Mouse (Mus musculus) WW6 (cell line): ENCODE measurements around the gene Gpr84.

ENCODE experiments used
- DNase-seq: peaks from one replicate; pipeline ENCODE4 v3.0.0-alpha.2; 2013; ENCODE audit warnings: low read depth, low spot score

Gene Gpr84

GRCm38 (mm10) chr15:103310365-103310910, at the start of gene Gpr84:
TSS of gene Gpr84 (minus strand) at chr15:103310612.
- DNase-seq, result no peak

- DNase-seq, result no peak
Measured at GRCm38 (mm10) chr15:103359869-103360602, 49.6 kb upstream of the Gpr84 start.

- DNase-seq, result no peak
Measured at GRCm38 (mm10) chr15:103359122-103359510, 48.7 kb upstream of the Gpr84 start.

GRCm38 (mm10) chr15:103358278-103359121, 48.1 kb upstream of the Gpr84 start:
- DNase-seq, result no peak

GRCm38 (mm10) chr15:103357817-103358216, 47.4 kb upstream of the Gpr84 start:
- no peak for DNase-seq

- no peak for DNase-seq
Measured at GRCm38 (mm10) chr15:103356130-103356529, 45.7 kb upstream of the Gpr84 start.

GRCm38 (mm10) chr15:103355420-103355819, 45.0 kb upstream of the Gpr84 start:
- no peak for DNase-seq

GRCm38 (mm10) chr15:103354690-103355089, 44.3 kb upstream of the Gpr84 start:
- no peak for DNase-seq

- DNase-seq, result no peak
Measured at GRCm38 (mm10) chr15:103353511-103354256, 43.3 kb upstream of the Gpr84 start.

GRCm38 (mm10) chr15:103352856-103353255, 42.4 kb upstream of the Gpr84 start:
- no peak for DNase-seq

- no peak for DNase-seq
Measured at GRCm38 (mm10) chr15:103347275-103347684, 36.9 kb upstream of the Gpr84 start.

GRCm38 (mm10) chr15:103345789-103346188, 35.4 kb upstream of the Gpr84 start:
- DNase-seq, result no peak

- no peak for DNase-seq
Measured at GRCm38 (mm10) chr15:103343556-103343955, 33.1 kb upstream of the Gpr84 start.

GRCm38 (mm10) chr15:103343008-103343407, 32.6 kb upstream of the Gpr84 start:
- DNase-seq, result no peak

GRCm38 (mm10) chr15:103342415-103342814, 32.0 kb upstream of the Gpr84 start:
- no peak for DNase-seq

GRCm38 (mm10) chr15:103341547-103341946, 31.1 kb upstream of the Gpr84 start:
- no peak for DNase-seq

- DNase-seq, result no peak
Measured at GRCm38 (mm10) chr15:103340786-103341185, 30.4 kb upstream of the Gpr84 start.

GRCm38 (mm10) chr15:103339961-103340337, 29.5 kb upstream of the Gpr84 start, which contains the start of gene Zfp385a:
TSS of gene Zfp385a (minus strand) at chr15:103340093.
- no peak for DNase-seq

- DNase-seq, result no peak
Measured at GRCm38 (mm10) chr15:103339166-103339960, 29.0 kb upstream of the Gpr84 start.

- no peak for DNase-seq
Measured at GRCm38 (mm10) chr15:103338829-103339165, 28.4 kb upstream of the Gpr84 start.
